Mouse (Mus musculus) CH12.LX (cell line): ENCODE data around the gene Pi4k2b.

Source experiments
- BHLHE40 ChIP-seq: IDR thresholded peaks from 2 replicates; pipeline ENCODE4 v1.6.1; 2011; ENCODE audit warnings: mild to moderate bottlenecking, low read depth, low read length, improper control_type of control experiment
- CTCF ChIP-seq, 2 experiments: IDR thresholded peaks in 1 of 2; conservative IDR thresholded peaks in 1 of 2; 2 replicates each; pipeline ENCODE4 v1.5.1; 2011 to 2012; ENCODE audit warnings: low read depth in 2 of 2, low read length in 2 of 2, improper control_type of control experiment in 1 of 2, inconsistent platforms in 1 of 2, mild to moderate bottlenecking in 1 of 2, moderate library complexity in 1 of 2
- EP300 ChIP-seq: IDR thresholded peaks from 2 replicates; pipeline ENCODE4 v1.6.1; 2011; ENCODE audit warnings: low read length, improper control_type of control experiment
- ETS1 ChIP-seq: conservative IDR thresholded peaks from 2 replicates; pipeline ENCODE4 v1.6.1; 2012; ENCODE audit warnings: low read depth, mild to moderate bottlenecking, inconsistent platforms, low read length, improper control_type of control experiment, moderate library complexity
- HCFC1 ChIP-seq: IDR thresholded peaks from 2 replicates; pipeline ENCODE4 v1.6.1; 2012; ENCODE audit warnings: low read depth, mild to moderate bottlenecking, inconsistent platforms, low read length, improper control_type of control experiment
- MYC ChIP-seq: IDR thresholded peaks from 2 replicates; pipeline ENCODE4 v1.6.1; 2011; ENCODE audit warnings: low read depth, mild to moderate bottlenecking, improper control_type of control experiment, low read length
- RAD21 ChIP-seq: IDR thresholded peaks from 2 replicates; pipeline ENCODE4 v1.6.1; 2011; ENCODE audit warnings: low read depth, mild to moderate bottlenecking, low read length, improper control_type of control experiment, moderate library complexity
- TBP ChIP-seq: conservative IDR thresholded peaks from 2 replicates; pipeline ENCODE4 v1.6.1; 2011; ENCODE audit warnings: low read depth, low read length, improper control_type of control experiment

- TF ChIP-seq EP300 (no peak), TBP (no peak), CTCF (conservative IDR thresholded peaks at IDR 0.05 in 1 of 2, IDR thresholded peaks at IDR 0.05 in 1 of 2; ENCODE audit: low read depth in 2 of 2, low read length in 2 of 2) (no peak), BHLHE40 (no peak), MYC (no peak), RAD21 (no peak), HCFC1 (no peak), ETS1 (no peak)
Measured at GRCm38 (mm10) chr5:52793230-52793629, 51.9 kb downstream of the Pi4k2b start.
